Mouse (Mus musculus): ENCODE measurements around the gene Pla2g4d. TPM values are rescaled to one million over a fixed set of nuclear protein-coding genes. Genes with fewer than 3 reads are reported as not detected.

Gene Pla2g4d
- 0.03 TPM in 1 of 2 replicates, not detected in the other for polyA plus RNA-seq (2012; rRNA removed; ENCODE audit: low replicate concordance)

DNA sequence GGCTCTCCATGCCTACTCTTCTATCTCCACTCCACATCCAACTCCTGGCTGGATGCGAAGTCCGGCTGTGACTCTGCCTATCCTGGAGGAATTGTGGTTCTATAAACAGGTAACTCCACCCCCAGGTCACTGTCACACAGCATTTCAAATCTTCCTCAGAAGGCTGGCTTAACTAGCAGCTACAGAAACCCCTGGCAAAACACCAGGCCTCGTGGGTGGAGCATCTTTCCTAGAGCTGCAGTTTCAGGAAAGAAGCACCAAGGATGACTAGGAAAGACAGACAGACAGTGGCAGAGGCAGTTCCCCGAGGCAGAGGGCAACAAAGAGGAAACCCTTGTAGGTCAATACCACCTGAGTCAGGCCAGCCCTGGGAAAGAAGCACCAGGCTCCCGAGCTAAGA is at the start of gene Pla2g4d:
Pla2g4d (minus strand) TSS at position 203 of the 400 bp plus-strand sequence.

GRCm38 (mm10) chr2:120313976-120314375 is 25.0 kb upstream of the Pla2g4d start, which contains the start of gene Pla2g4f:
Gene Pla2g4f, minus strand, starts transcription at chr2:120314165.

GRCm38 (mm10) chr2:120244679-120245420 is 44.1 kb downstream of the Pla2g4d start, which contains the start of gene Pla2g4e:
Gene Pla2g4e, minus strand, starts transcription at chr2:120245335.

Other genes with a start within 250 kb of the Pla2g4d start
- gene Ehd4, start 134.6 kb downstream of the Pla2g4d start, polyA plus RNA-seq (2012; rRNA removed; ENCODE audit: low replicate concordance), result 43.7 and 43.9 TPM in 2 replicates
- 5.9 TPM in 1 of 2 replicates, not detected in the other for gene Pla2g4e, start 43.9 kb downstream of the Pla2g4d start, polyA plus RNA-seq (2012; rRNA removed; ENCODE audit: low replicate concordance)
- 1.4 and 2.0 TPM in 2 replicates for gene Pla2g4f, start 25.0 kb upstream of the Pla2g4d start, polyA plus RNA-seq (2012; rRNA removed; ENCODE audit: low replicate concordance)
- 25.7 and 32.2 TPM in 2 replicates for gene Vps39, start 63.9 kb upstream of the Pla2g4d start, polyA plus RNA-seq (2012; rRNA removed; ENCODE audit: low replicate concordance)
- 17.6 and 27.6 TPM in 2 replicates for gene Ganc, start 114.7 kb upstream of the Pla2g4d start, polyA plus RNA-seq (2012; rRNA removed; ENCODE audit: low replicate concordance)
- 6.5 and 18.1 TPM in 2 replicates for gene Tmem87a, start 114.9 kb upstream of the Pla2g4d start, polyA plus RNA-seq (2012; rRNA removed; ENCODE audit: low replicate concordance)
- gene Capn3, start 166.8 kb upstream of the Pla2g4d start, polyA plus RNA-seq (2012; rRNA removed; ENCODE audit: low replicate concordance), result 1.6 and 25.4 TPM in 2 replicates

Data from mammary gland, adult 2 months (tissue).